Mouse (Mus musculus): ENCODE measurements around the gene Aldh3a1. TPM values are rescaled to one million over a fixed set of nuclear protein-coding genes. Genes with fewer than 3 reads are reported as not detected.

Aldh3a1 gene
- polyA plus RNA-seq, 1 experiment from 2014 or later = not detected

DNA sequence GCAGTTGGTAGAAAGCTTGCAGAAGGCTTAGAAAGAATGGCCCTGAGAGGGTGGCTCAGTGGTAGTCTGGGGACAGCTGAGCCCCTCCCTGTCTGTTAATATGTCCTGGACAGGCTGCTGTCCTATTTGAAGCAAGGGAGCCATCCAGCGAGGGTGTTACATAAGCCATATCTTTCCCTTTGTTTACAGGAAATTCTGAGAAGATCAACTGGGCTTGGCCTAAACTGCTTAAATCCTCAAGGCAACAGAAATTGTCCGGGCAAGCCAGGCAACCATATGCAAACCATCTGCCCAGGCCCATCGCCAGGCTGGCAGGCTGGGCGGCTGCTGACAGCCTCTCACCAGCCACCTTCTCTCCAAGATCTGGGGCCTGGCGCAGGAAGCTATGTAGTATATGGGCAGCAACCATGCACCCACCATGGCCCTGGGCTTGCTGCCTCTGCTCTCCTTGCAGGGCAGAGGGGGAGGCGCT lies 18.6 kb downstream of the Aldh3a1 start:
- Histone ChIP-seq H3K9me3 (replicated peaks) (no peaks in the 10 kb centered on the region), H3K27ac (replicated peaks) (no peak overlapping the region), H3K4me1 (no peaks in the 10 kb centered on the region), H3K4me3 (no peak overlapping the region), H3K36me3 (no peaks in the 10 kb centered on the region), H3K27me3 (ENCODE audit: low read depth, poor library complexity, severe bottlenecking) (no peaks in the 10 kb centered on the region)
- WGBS = 90% methylated on average over 6 of the region's 6 CpGs
- no peak for DNase-seq (ENCODE audit: low spot score)

GRCm38 (mm10) chr11:61227816-61228215 lies 20.5 kb downstream of the Aldh3a1 start:
- Histone ChIP-seq H3K27me3 (ENCODE audit: low read depth, poor library complexity, severe bottlenecking) (no peaks in the 10 kb centered on the region), H3K4me3 (no peak overlapping the region), H3K4me1 (peaks cover 6% of the 10 kb centered on the region), H3K36me3 (no peaks in the 10 kb centered on the region), H3K27ac (replicated peaks) (no peak overlapping the region), H3K9me3 (replicated peaks) (no peaks in the 10 kb centered on the region)
- DNase-seq (ENCODE audit: low spot score) = no peak
- WGBS = 89% methylated on average over 8 of the region's 8 CpGs

DNA sequence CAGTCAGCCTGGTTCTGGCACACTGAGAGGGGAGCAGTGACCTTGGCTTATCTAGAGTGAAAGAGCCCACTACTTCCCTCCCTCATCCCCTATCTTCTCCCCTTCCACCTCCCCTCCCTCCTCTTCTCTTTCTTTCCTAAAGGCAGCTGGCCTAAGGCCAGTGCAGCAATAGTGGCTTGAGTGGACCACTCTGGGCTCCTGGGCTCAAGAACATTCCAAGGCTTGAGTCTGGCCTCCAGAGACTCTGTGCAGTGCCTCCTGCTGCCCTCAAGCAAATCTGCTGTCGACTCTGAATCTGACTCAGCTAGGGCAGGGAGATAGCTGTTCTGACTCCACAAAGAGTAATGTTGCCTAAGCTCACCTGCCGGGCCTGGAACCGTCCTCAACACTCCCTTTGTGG lies 21.1 kb downstream of the Aldh3a1 start:
- Histone ChIP-seq H3K9me3 (replicated peaks) (no peaks in the 10 kb centered on the region), H3K4me1 (peaks cover 6% of the 10 kb centered on the region), H3K27me3 (ENCODE audit: low read depth, poor library complexity, severe bottlenecking) (no peaks in the 10 kb centered on the region), H3K36me3 (no peaks in the 10 kb centered on the region), H3K27ac (replicated peaks) (no peak overlapping the region), H3K4me3 (no peak overlapping the region)
- no peak for DNase-seq (ENCODE audit: low spot score)
- 73% methylated on average over 3 of the region's 3 CpGs for WGBS

DNA sequence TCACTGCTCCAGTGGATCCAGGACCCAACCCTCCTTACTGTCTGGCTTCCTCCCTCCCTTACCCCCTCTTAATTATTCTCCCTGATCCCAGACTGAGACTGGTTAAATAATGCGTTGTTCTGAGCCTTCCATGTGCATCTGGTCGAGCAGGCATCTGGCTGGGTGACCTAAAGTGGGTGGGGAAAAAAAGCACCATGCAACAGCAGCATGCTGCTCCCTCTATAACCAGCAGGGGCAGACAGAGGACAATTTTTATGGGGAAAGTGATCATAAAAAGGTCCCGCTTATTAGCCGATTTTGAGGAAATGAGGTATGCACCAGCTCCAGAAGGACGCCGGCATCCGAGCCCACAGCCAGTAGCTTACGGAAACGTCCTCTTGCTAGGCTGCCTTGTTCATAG lies 24.0 kb downstream of the Aldh3a1 start:
- no peak overlapping the region for H3K27ac ChIP-seq (replicated peaks)
- peak; percentile 41 for DNase-seq (ENCODE audit: low spot score)
- WGBS = 34% methylated on average over 9 of the region's 9 CpGs
- H3K4me3 ChIP-seq = no peak overlapping the region
- no peaks in the 10 kb centered on the region for H3K27me3 ChIP-seq (ENCODE audit: low read depth, poor library complexity, severe bottlenecking)
- no peaks in the 10 kb centered on the region for H3K36me3 ChIP-seq
- peaks cover 9% of the 10 kb centered on the region for H3K4me1 ChIP-seq
- H3K9me3 ChIP-seq (replicated peaks) = no peaks in the 10 kb centered on the region

DNA sequence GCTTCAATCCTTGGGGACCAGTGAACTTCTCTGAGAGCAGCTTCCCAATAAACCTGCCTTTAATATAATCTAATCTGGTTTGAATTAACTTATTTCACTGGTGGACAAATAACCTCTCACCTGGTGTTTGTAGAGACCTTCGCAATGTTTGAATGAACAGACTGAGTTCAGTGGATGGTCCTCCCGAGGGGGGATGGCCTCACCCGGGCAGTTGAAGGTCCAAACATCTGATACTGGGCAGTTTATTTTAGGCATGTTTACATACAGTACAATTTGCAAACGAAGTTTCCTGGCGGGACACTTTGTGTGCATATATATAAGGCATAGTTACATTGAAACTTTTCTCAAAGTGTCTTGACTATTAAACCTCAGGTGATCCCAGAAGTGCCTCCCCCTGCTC lies 26.8 kb downstream of the Aldh3a1 start:
- no peak for DNase-seq (ENCODE audit: low spot score)
- Histone ChIP-seq H3K4me3 (no peak overlapping the region), H3K36me3 (no peaks in the 10 kb centered on the region), H3K9me3 (replicated peaks) (no peaks in the 10 kb centered on the region), H3K4me1 (peaks cover 9% of the 10 kb centered on the region), H3K27ac (replicated peaks) (no peak overlapping the region), H3K27me3 (ENCODE audit: low read depth, poor library complexity, severe bottlenecking) (no peaks in the 10 kb centered on the region)
- 71% methylated on average over 5 of the region's 5 CpGs for WGBS

DNA sequence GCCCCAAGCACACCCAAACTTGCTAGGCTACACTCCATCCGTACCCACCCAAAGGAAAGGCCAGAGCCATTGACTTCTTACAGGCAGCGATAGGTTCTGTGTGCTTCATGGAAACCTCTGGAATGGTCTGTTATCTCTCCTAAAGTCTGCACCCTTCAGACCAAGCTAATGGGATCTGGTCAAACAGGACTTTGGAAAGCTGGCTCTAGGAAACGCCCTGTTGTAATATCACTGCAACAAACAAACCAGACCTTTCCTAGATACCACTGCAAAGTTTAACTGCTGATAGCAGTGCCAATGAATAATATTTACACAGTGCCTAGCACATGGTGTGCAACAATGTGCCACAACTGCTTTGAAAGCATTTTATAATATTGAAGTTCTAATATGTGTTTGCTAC lies 28.7 kb downstream of the Aldh3a1 start:
- Histone ChIP-seq H3K36me3 (no peaks in the 10 kb centered on the region), H3K27ac (replicated peaks) (no peak overlapping the region), H3K4me1 (peaks cover 9% of the 10 kb centered on the region), H3K4me3 (no peak overlapping the region), H3K9me3 (replicated peaks) (no peaks in the 10 kb centered on the region), H3K27me3 (ENCODE audit: low read depth, poor library complexity, severe bottlenecking) (no peaks in the 10 kb centered on the region)
- DNase-seq (ENCODE audit: low spot score) = no peak
- WGBS = 93% methylated on average over 3 of the region's 3 CpGs

GRCm38 (mm10) chr11:61244406-61244805 lies 37.1 kb downstream of the Aldh3a1 start:
- Histone ChIP-seq H3K4me1 (no peaks in the 10 kb centered on the region), H3K4me3 (no peak overlapping the region), H3K27me3 (ENCODE audit: low read depth, poor library complexity, severe bottlenecking) (no peaks in the 10 kb centered on the region), H3K9me3 (replicated peaks) (no peaks in the 10 kb centered on the region), H3K27ac (replicated peaks) (no peak overlapping the region), H3K36me3 (peaks cover 32% of the 10 kb centered on the region)
- WGBS = 86% methylated on average over 7 of the region's 7 CpGs
- DNase-seq (ENCODE audit: low spot score) = no peak

GRCm38 (mm10) chr11:61251741-61252140 lies 44.4 kb downstream of the Aldh3a1 start:
- Histone ChIP-seq H3K4me3 (no peak overlapping the region), H3K36me3 (peaks cover 67% of the 10 kb centered on the region), H3K27ac (replicated peaks) (no peak overlapping the region), H3K4me1 (no peaks in the 10 kb centered on the region), H3K27me3 (ENCODE audit: low read depth, poor library complexity, severe bottlenecking) (no peaks in the 10 kb centered on the region), H3K9me3 (replicated peaks) (peaks cover 6% of the 10 kb centered on the region; the same call in 1 of the 2 replicates)
- no peak for DNase-seq (ENCODE audit: low spot score)
- 76% methylated on average over 10 of the region's 10 CpGs for WGBS

GRCm38 (mm10) chr11:61252807-61253206 lies 45.5 kb downstream of the Aldh3a1 start:
- Histone ChIP-seq H3K9me3 (replicated peaks) (peaks cover 6% of the 10 kb centered on the region; the same call in 1 of the 2 replicates), H3K4me1 (no peaks in the 10 kb centered on the region), H3K36me3 (peaks cover 77% of the 10 kb centered on the region), H3K4me3 (no peak overlapping the region), H3K27me3 (ENCODE audit: low read depth, poor library complexity, severe bottlenecking) (no peaks in the 10 kb centered on the region), H3K27ac (replicated peaks) (no peak overlapping the region)
- no peak for DNase-seq (ENCODE audit: low spot score)
- WGBS = 93% methylated on average over 12 of the region's 12 CpGs

GRCm38 (mm10) chr11:61259106-61259505 lies 51.8 kb downstream of the Aldh3a1 start:
- Histone ChIP-seq H3K36me3 (peaks cover 94% of the 10 kb centered on the region), H3K4me3 (no peak overlapping the region)
- 89% methylated on average over 6 of the region's 6 CpGs for WGBS

GRCm38 (mm10) chr11:61262516-61262915 lies 55.2 kb downstream of the Aldh3a1 start:
- 93% methylated on average over 14 of the region's 14 CpGs for WGBS
- H3K9me3 ChIP-seq (replicated peaks) = no peaks in the 10 kb centered on the region
- no peaks in the 10 kb centered on the region for H3K27me3 ChIP-seq (ENCODE audit: low read depth, poor library complexity, severe bottlenecking)
- H3K27ac ChIP-seq (replicated peaks) = no peak overlapping the region
- peaks cover 13% of the 10 kb centered on the region for H3K4me1 ChIP-seq
- no peak overlapping the region for H3K4me3 ChIP-seq
- DNase-seq (ENCODE audit: low spot score) = no peak
- peaks cover 68% of the 10 kb centered on the region for H3K36me3 ChIP-seq

More at GRCm38 (mm10) chr11:61259106-61259505, 51.8 kb downstream of the Aldh3a1 start:
- Histone ChIP-seq H3K4me1 (no peaks in the 10 kb centered on the region), H3K27me3 (ENCODE audit: low read depth, poor library complexity, severe bottlenecking) (no peaks in the 10 kb centered on the region), H3K27ac (replicated peaks) (no peak overlapping the region), H3K9me3 (replicated peaks) (peaks cover 6% of the 10 kb centered on the region; the same call in 1 of the 2 replicates)
- DNase-seq (ENCODE audit: low spot score) = no peak

GRCm38 (mm10) chr11:61263841-61264240 lies 56.5 kb downstream of the Aldh3a1 start:
- WGBS = 89% methylated on average over 1 of the region's 1 CpGs
- Histone ChIP-seq H3K36me3 (peaks cover 55% of the 10 kb centered on the region), H3K9me3 (replicated peaks) (no peaks in the 10 kb centered on the region)

GRCm38 (mm10) chr11:61266551-61267533 lies 59.5 kb downstream of the Aldh3a1 start, which contains the start of gene Aldh3a2:
Gene Aldh3a2 (minus strand): TSS chr11:61267464.
- H3K27me3 ChIP-seq (ENCODE audit: low read depth, poor library complexity, severe bottlenecking) = peaks cover 19% of the 10 kb centered on the region
- no peaks in the 10 kb centered on the region for H3K9me3 ChIP-seq (replicated peaks)
- peak within 1 kb of the TSS; percentile 94 for H3K27ac ChIP-seq (replicated peaks)
- peaks cover 30% of the 10 kb centered on the region for H3K36me3 ChIP-seq
- H3K4me1 ChIP-seq = peaks cover 15% of the 10 kb centered on the region
- peak; percentile 94 for DNase-seq (ENCODE audit: low spot score)
- 2% methylated on average over 56 of the region's 58 CpGs for WGBS
- peak within 1 kb of the TSS; percentile 83 for H3K4me3 ChIP-seq

More at GRCm38 (mm10) chr11:61263841-61264240, 56.5 kb downstream of the Aldh3a1 start:
- Histone ChIP-seq H3K4me3 (no peak overlapping the region), H3K4me1 (peaks cover 15% of the 10 kb centered on the region), H3K27me3 (ENCODE audit: low read depth, poor library complexity, severe bottlenecking) (peaks cover 10% of the 10 kb centered on the region), H3K27ac (replicated peaks) (no peak overlapping the region)
- DNase-seq (ENCODE audit: low spot score) = no peak
